Mouse (Mus musculus) intestine, embryonic 14.5 days (tissue): ENCODE measurements around the gene Epha3. TPM values are rescaled to one million over a fixed set of nuclear protein-coding genes. Genes with fewer than 3 reads are reported as not detected.

Experiments used
- ATAC-seq: fragments of 200-750 bp; cut with Nextera tagmentation; replicated peaks from 2 replicates; pipeline ENCODE4 v1.8.0; 2017; ENCODE audit warnings: low read depth, moderate number of reproducible peaks, moderate TSS enrichment, moderate library complexity; ENCODE audit not compliant: low FRiP score, low TSS enrichment
- DNase-seq: peaks from one replicate; pipeline ENCODE4 v3.0.0-alpha.2; 2018; ENCODE audit warnings: low spot score
- H3K27ac ChIP-seq: fragments of 300-500 bp; sonication (generic); 2 replicates; pipeline ENCODE4 v1.5.1; 2014; ENCODE audit warnings: low read depth, mild to moderate bottlenecking, control low read depth
- H3K27me3 ChIP-seq: fragments of 300-500 bp; sonication (generic); replicated peaks from 2 replicates; pipeline ENCODE4 v1.6.1; 2014; ENCODE audit warnings: low read length, control low read depth; ENCODE audit not compliant: control insufficient read depth, insufficient read depth
- H3K36me3 ChIP-seq: fragments of 300-500 bp; sonication (generic); 2 replicates; pipeline ENCODE4 v1.6.1; 2014; ENCODE audit warnings: low read length, control low read depth; ENCODE audit not compliant: control insufficient read depth, insufficient read depth
- H3K4me1 ChIP-seq: fragments of 300-500 bp; sonication (generic); replicated peaks from 2 replicates; pipeline ENCODE4 v1.6.1; 2014; ENCODE audit warnings: low read length, control low read depth, mixed read lengths; ENCODE audit not compliant: control insufficient read depth, insufficient read depth
- H3K4me2 ChIP-seq: fragments of 300-500 bp; sonication (generic); 2 replicates; pipeline ENCODE4 v1.6.1; 2014; ENCODE audit warnings: low read length
- H3K4me3 ChIP-seq: fragments of 300-500 bp; sonication (generic); 2 replicates; pipeline ENCODE4 v1.5.1; 2014; ENCODE audit warnings: low read depth, low read length, control low read depth, mixed read lengths
- H3K9ac ChIP-seq: fragments of 300-500 bp; sonication (generic); 2 replicates; pipeline ENCODE4 v1.6.1; 2014; ENCODE audit warnings: mild to moderate bottlenecking, low read length
- H3K9me3 ChIP-seq: fragments of 300-500 bp; sonication (generic); 2 replicates; pipeline ENCODE4 v1.6.1; 2016; ENCODE audit warnings: low read length, control low read depth; ENCODE audit not compliant: control insufficient read depth
- WGBS: fragments of 180-500 bp; shearing (Covaris S2); extraction: QIAGEN DNeasy Blood & Tissue Kit; methylation state at CpG from one replicate; pipeline ENCODE4 v1.1.7; 2014; 5-methylcytosine and 5-hydroxymethylcytosine counted together
- polyA plus RNA-seq: library from polyadenylated mRNA; unstranded; fragments of >200 nt; fragmentation: Nextera tagmentation; extraction: Ambion mirVana; gene quantifications from 2 replicates; pipeline ENCODE4 v1.2.1, GENCODE M21; 2014

Epha3 gene
- polyA plus RNA-seq, 1 experiment from 2014 or later, result 12.6 TPM

GRCm38 (mm10) chr16:63777811-63778210, 86.2 kb downstream of the Epha3 start:
- no peak overlapping the region for H3K4me3 ChIP-seq
- no peaks in the 10 kb centered on the region for H3K4me1 ChIP-seq
- H3K36me3 ChIP-seq, result no peaks in the 10 kb centered on the region
- H3K27me3 ChIP-seq, result no peaks in the 10 kb centered on the region
- no peak overlapping the region for H3K9ac ChIP-seq
- no peak for DNase-seq
- H3K9me3 ChIP-seq, result no peaks in the 10 kb centered on the region
- 45% methylated on average over 1 of the region's 1 CpGs for WGBS
- no peak overlapping the region for H3K4me2 ChIP-seq
- no peak for ATAC-seq
- no peak overlapping the region for H3K27ac ChIP-seq

- Histone ChIP-seq H3K4me3 (no peak overlapping the region), H3K9ac (no peak overlapping the region), H3K36me3 (no peaks in the 10 kb centered on the region), H3K4me1 (no peaks in the 10 kb centered on the region), H3K4me2 (no peak overlapping the region), H3K27ac (no peak overlapping the region), H3K9me3 (no peaks in the 10 kb centered on the region), H3K27me3 (no peaks in the 10 kb centered on the region)
- ATAC-seq (no peak), DNase-seq (no peak)
- WGBS, result 94% methylated on average over 3 of the region's 3 CpGs
These were observed 91.4 kb downstream of the Epha3 start for GRCm38 (mm10) chr16:63772566-63772965.

- Histone ChIP-seq H3K4me1 (no peaks in the 10 kb centered on the region), H3K36me3 (no peaks in the 10 kb centered on the region), H3K9ac (no peak overlapping the region), H3K27me3 (no peaks in the 10 kb centered on the region), H3K9me3 (no peaks in the 10 kb centered on the region), H3K4me2 (no peak overlapping the region), H3K27ac (no peak overlapping the region), H3K4me3 (no peak overlapping the region)
- ATAC-seq, result no peak
- no peak for DNase-seq
- WGBS, result 77% methylated on average over 5 of the region's 5 CpGs
These were observed 96.4 kb downstream of the Epha3 start for GRCm38 (mm10) chr16:63767589-63767988.

- H3K36me3 ChIP-seq, result no peaks in the 10 kb centered on the region
- no peak overlapping the region for H3K4me3 ChIP-seq
- WGBS, result 89% methylated on average over 4 of the region's 4 CpGs
- ATAC-seq (no peak), DNase-seq (no peak)
- H3K9me3 ChIP-seq, result no peaks in the 10 kb centered on the region
- H3K27me3 ChIP-seq, result no peaks in the 10 kb centered on the region
- no peak overlapping the region for H3K9ac ChIP-seq
- H3K4me1 ChIP-seq, result no peaks in the 10 kb centered on the region
- H3K27ac ChIP-seq, result no peak overlapping the region
- H3K4me2 ChIP-seq, result no peak overlapping the region
These were observed 102.8 kb downstream of the Epha3 start for GRCm38 (mm10) chr16:63761177-63761576.

- Histone ChIP-seq H3K27ac (no peak overlapping the region), H3K4me2 (no peak overlapping the region), H3K4me1 (no peaks in the 10 kb centered on the region), H3K36me3 (no peaks in the 10 kb centered on the region), H3K9ac (no peak overlapping the region), H3K9me3 (no peaks in the 10 kb centered on the region), H3K27me3 (no peaks in the 10 kb centered on the region), H3K4me3 (no peak overlapping the region)
- 32% methylated on average over 2 of the region's 2 CpGs for WGBS
- no peak for ATAC-seq
- DNase-seq, result no peak
These were observed 103.9 kb downstream of the Epha3 start for GRCm38 (mm10) chr16:63760112-63760511.

- ATAC-seq, result no peak
- Histone ChIP-seq H3K4me3 (no peak overlapping the region), H3K4me2 (no peak overlapping the region), H3K4me1 (no peaks in the 10 kb centered on the region), H3K27ac (no peak overlapping the region), H3K9me3 (no peaks in the 10 kb centered on the region), H3K36me3 (no peaks in the 10 kb centered on the region), H3K27me3 (no peaks in the 10 kb centered on the region), H3K9ac (no peak overlapping the region)
- DNase-seq, result no peak
- WGBS, result 22% methylated on average over 3 of the region's 3 CpGs
These were observed 110.9 kb downstream of the Epha3 start for GRCm38 (mm10) chr16:63753052-63753451.

GRCm38 (mm10) chr16:63747817-63748216, 116.2 kb downstream of the Epha3 start:
- no peak for DNase-seq
- 68% methylated on average over 2 of the region's 2 CpGs for WGBS
- Histone ChIP-seq H3K27ac (no peak overlapping the region), H3K4me3 (no peak overlapping the region), H3K27me3 (no peaks in the 10 kb centered on the region), H3K9ac (no peak overlapping the region), H3K4me1 (no peaks in the 10 kb centered on the region), H3K9me3 (no peaks in the 10 kb centered on the region), H3K36me3 (no peaks in the 10 kb centered on the region), H3K4me2 (no peak overlapping the region)
- ATAC-seq, result no peak

GRCm38 (mm10) chr16:63745465-63745864, 118.5 kb downstream of the Epha3 start:
- H3K36me3 ChIP-seq, result no peaks in the 10 kb centered on the region
- DNase-seq (no peak), ATAC-seq (no peak)
- H3K9me3 ChIP-seq, result no peaks in the 10 kb centered on the region
- 74% methylated on average over 5 of the region's 5 CpGs for WGBS
- no peak overlapping the region for H3K9ac ChIP-seq
- no peak overlapping the region for H3K4me3 ChIP-seq
- H3K4me2 ChIP-seq, result no peak overlapping the region
- H3K27me3 ChIP-seq, result no peaks in the 10 kb centered on the region
- H3K27ac ChIP-seq, result no peak overlapping the region
- H3K4me1 ChIP-seq, result no peaks in the 10 kb centered on the region

GRCm38 (mm10) chr16:63743208-63743854, 120.6 kb downstream of the Epha3 start:
- no peaks in the 10 kb centered on the region for H3K4me1 ChIP-seq
- H3K4me3 ChIP-seq, result no peak overlapping the region
- ATAC-seq, result no peak
- no peak for DNase-seq
- no peak overlapping the region for H3K4me2 ChIP-seq
- no peak overlapping the region for H3K27ac ChIP-seq
- no peak overlapping the region for H3K9ac ChIP-seq
- no peaks in the 10 kb centered on the region for H3K27me3 ChIP-seq
- H3K36me3 ChIP-seq, result no peaks in the 10 kb centered on the region
- WGBS, result 71% methylated on average over 9 of the region's 9 CpGs
- no peaks in the 10 kb centered on the region for H3K9me3 ChIP-seq
